Mouse (Mus musculus): ENCODE measurements at regions not wholly inside any gene's neighbourhood (a gene's known extent, or its start where the extent isn't known, plus 50 kb on each side); places are given as distances from the start of the nearest gene placed in this dataset.

GRCm38 (mm10) chr11:18754732-18755525 is 263.9 kb downstream of the Meis1 start:
- no peak for TF ChIP-seq POLR2A (IDR thresholded peaks at IDR 0.05; ENCODE audit: low read depth, low read length)
- TF ChIP-seq CTCF (IDR thresholded peaks at IDR 0.05; ENCODE audit: extremely low read depth, insufficient read depth, insufficient read length, insufficient replicate concordance): no peak

Data from spleen, adult 2 months (tissue).